Mouse (Mus musculus): ENCODE measurements at regions not wholly inside any gene's neighbourhood (a gene's known extent, or its start where the extent isn't known, plus 50 kb on each side); places are given as distances from the start of the nearest gene placed in this dataset.

- TF ChIP-seq MAFK (IDR thresholded peaks at IDR 0.05; ENCODE audit: insufficient read depth, low read depth, low read length), result no peak
- TF ChIP-seq HCFC1 (IDR thresholded peaks at IDR 0.05; ENCODE audit: borderline replicate concordance, insufficient read depth, low read length), result no peak
- TF ChIP-seq ZC3H11A (IDR thresholded peaks at IDR 0.05; ENCODE audit: borderline replicate concordance, low read depth, low read length), result no peak
These were observed 126.0 kb downstream of the Aipl1 start for GRCm38 (mm10) chr11:71911284-71911683.

GRCm38 (mm10) chr11:71908616-71909015 lies 128.7 kb downstream of the Aipl1 start:
- in situ Hi-C loops (cut with MboI; ENCODE audit: low sequenced_read_pairs in 2 of 2, unreplicated experiment in 2 of 2), result no loop called here
- DNase-seq (ENCODE audit: low read depth, low spot score), result peak; percentile 9
- H3K27ac ChIP-seq (ENCODE audit: insufficient read depth, low read depth, low read length, poor library complexity, severe bottlenecking), result no peak overlapping the region
- no peak overlapping the region for H3K9ac ChIP-seq (ENCODE audit: insufficient read depth, low read depth, low read length, poor library complexity, severe bottlenecking)
- no peaks in the 10 kb centered on the region for H3K36me3 ChIP-seq (ENCODE audit: control insufficient read depth, insufficient read depth, low read length, poor library complexity, severe bottlenecking)
- H3K4me1 ChIP-seq (ENCODE audit: control insufficient read depth in 2 of 2, insufficient read depth in 2 of 2, low read length in 2 of 2, poor library complexity in 1 of 2), result no peaks in the 10 kb centered on the region
- H3K9me3 ChIP-seq (ENCODE audit: control insufficient read depth, insufficient read depth, low read depth, low read length), result no peaks in the 10 kb centered on the region
- TF ChIP-seq HCFC1 (IDR thresholded peaks at IDR 0.05; ENCODE audit: borderline replicate concordance, insufficient read depth, low read length) (no peak), MAFK (IDR thresholded peaks at IDR 0.05; ENCODE audit: insufficient read depth, low read depth, low read length) (no peak), CHD2 (IDR thresholded peaks at IDR 0.05; ENCODE audit: low read depth, low read length) (no peak), ZNF384 (IDR thresholded peaks at IDR 0.05; ENCODE audit: low read depth, low read length) (no peak)
- H3K4me3 ChIP-seq (ENCODE audit: insufficient read depth in 1 of 2, low read depth in 1 of 2, low read length in 2 of 2, poor library complexity in 1 of 2, severe bottlenecking in 1 of 2), result no peak overlapping the region

More at GRCm38 (mm10) chr11:71911284-71911683, 126.0 kb downstream of the Aipl1 start:
- Histone ChIP-seq H3K4me1 (ENCODE audit: control insufficient read depth in 2 of 2, insufficient read depth in 2 of 2, low read length in 2 of 2, poor library complexity in 1 of 2) (no peaks in the 10 kb centered on the region), H3K9ac (ENCODE audit: insufficient read depth, low read depth, low read length, poor library complexity, severe bottlenecking) (no peak overlapping the region), H3K9me3 (ENCODE audit: control insufficient read depth, insufficient read depth, low read depth, low read length) (no peaks in the 10 kb centered on the region), H3K4me3 (ENCODE audit: insufficient read depth in 1 of 2, low read depth in 1 of 2, low read length in 2 of 2, poor library complexity in 1 of 2, severe bottlenecking in 1 of 2) (no peak overlapping the region), H3K27ac (ENCODE audit: insufficient read depth, low read depth, low read length, poor library complexity, severe bottlenecking) (no peak overlapping the region), H3K36me3 (ENCODE audit: control insufficient read depth, insufficient read depth, low read length, poor library complexity, severe bottlenecking) (no peaks in the 10 kb centered on the region)
- no peak for DNase-seq (ENCODE audit: low read depth, low spot score)
- in situ Hi-C loops (cut with MboI; ENCODE audit: low sequenced_read_pairs in 2 of 2, unreplicated experiment in 2 of 2), result no loop called here

- Histone ChIP-seq H3K4me1 (ENCODE audit: control insufficient read depth in 2 of 2, insufficient read depth in 2 of 2, low read length in 2 of 2, poor library complexity in 1 of 2) (no peaks in the 10 kb centered on the region), H3K9ac (ENCODE audit: insufficient read depth, low read depth, low read length, poor library complexity, severe bottlenecking) (no peak overlapping the region), H3K36me3 (ENCODE audit: control insufficient read depth, insufficient read depth, low read length, poor library complexity, severe bottlenecking) (no peaks in the 10 kb centered on the region), H3K9me3 (ENCODE audit: control insufficient read depth, insufficient read depth, low read depth, low read length) (no peaks in the 10 kb centered on the region), H3K27ac (ENCODE audit: insufficient read depth, low read depth, low read length, poor library complexity, severe bottlenecking) (no peak overlapping the region), H3K4me3 (ENCODE audit: insufficient read depth in 1 of 2, low read depth in 1 of 2, low read length in 2 of 2, poor library complexity in 1 of 2, severe bottlenecking in 1 of 2) (no peak overlapping the region)
- DNase-seq (ENCODE audit: low read depth, low spot score), result no peak
- TF ChIP-seq ZC3H11A (IDR thresholded peaks at IDR 0.05; ENCODE audit: borderline replicate concordance, low read depth, low read length) (no peak), MAFK (IDR thresholded peaks at IDR 0.05; ENCODE audit: insufficient read depth, low read depth, low read length) (no peak), CHD2 (IDR thresholded peaks at IDR 0.05; ENCODE audit: low read depth, low read length) (no peak), HCFC1 (IDR thresholded peaks at IDR 0.05; ENCODE audit: borderline replicate concordance, insufficient read depth, low read length) (no peak), ZNF384 (IDR thresholded peaks at IDR 0.05; ENCODE audit: low read depth, low read length) (no peak)
- in situ Hi-C loops (cut with MboI; ENCODE audit: low sequenced_read_pairs in 2 of 2, unreplicated experiment in 2 of 2), result no loop called here
These were observed 134.3 kb downstream of the Aipl1 start for GRCm38 (mm10) chr11:71903020-71903410.

- TF ChIP-seq MAFK (IDR thresholded peaks at IDR 0.05; ENCODE audit: insufficient read depth, low read depth, low read length), result no peak
- no peak for TF ChIP-seq CHD2 (IDR thresholded peaks at IDR 0.05; ENCODE audit: low read depth, low read length)
- TF ChIP-seq ZNF384 (IDR thresholded peaks at IDR 0.05; ENCODE audit: low read depth, low read length), result no peak
- TF ChIP-seq ZC3H11A (IDR thresholded peaks at IDR 0.05; ENCODE audit: borderline replicate concordance, low read depth, low read length), result no peak
- no peak for TF ChIP-seq HCFC1 (IDR thresholded peaks at IDR 0.05; ENCODE audit: borderline replicate concordance, insufficient read depth, low read length)
- Histone ChIP-seq H3K36me3 (ENCODE audit: control insufficient read depth, insufficient read depth, low read length, poor library complexity, severe bottlenecking) (no peaks in the 10 kb centered on the region), H3K4me3 (ENCODE audit: insufficient read depth in 1 of 2, low read depth in 1 of 2, low read length in 2 of 2, poor library complexity in 1 of 2, severe bottlenecking in 1 of 2) (no peak overlapping the region), H3K4me1 (ENCODE audit: control insufficient read depth in 2 of 2, insufficient read depth in 2 of 2, low read length in 2 of 2, poor library complexity in 1 of 2) (no peaks in the 10 kb centered on the region), H3K27ac (ENCODE audit: insufficient read depth, low read depth, low read length, poor library complexity, severe bottlenecking) (no peak overlapping the region), H3K9me3 (ENCODE audit: control insufficient read depth, insufficient read depth, low read depth, low read length) (no peaks in the 10 kb centered on the region), H3K9ac (ENCODE audit: insufficient read depth, low read depth, low read length, poor library complexity, severe bottlenecking) (no peak overlapping the region)
- in situ Hi-C loops (cut with MboI; ENCODE audit: low sequenced_read_pairs in 2 of 2, unreplicated experiment in 2 of 2), result no loop called here
- DNase-seq (ENCODE audit: low read depth, low spot score), result no peak
These were observed 134.8 kb downstream of the Aipl1 start for GRCm38 (mm10) chr11:71902304-71903019.

GRCm38 (mm10) chr11:71900816-71901215 lies 136.5 kb downstream of the Aipl1 start:
- in situ Hi-C loops (cut with MboI; ENCODE audit: low sequenced_read_pairs in 2 of 2, unreplicated experiment in 2 of 2), result no loop called here
- Histone ChIP-seq H3K27ac (ENCODE audit: insufficient read depth, low read depth, low read length, poor library complexity, severe bottlenecking) (no peak overlapping the region), H3K4me3 (ENCODE audit: insufficient read depth in 1 of 2, low read depth in 1 of 2, low read length in 2 of 2, poor library complexity in 1 of 2, severe bottlenecking in 1 of 2) (no peak overlapping the region), H3K9me3 (ENCODE audit: control insufficient read depth, insufficient read depth, low read depth, low read length) (no peaks in the 10 kb centered on the region), H3K4me1 (ENCODE audit: control insufficient read depth in 2 of 2, insufficient read depth in 2 of 2, low read length in 2 of 2, poor library complexity in 1 of 2) (no peaks in the 10 kb centered on the region), H3K9ac (ENCODE audit: insufficient read depth, low read depth, low read length, poor library complexity, severe bottlenecking) (no peak overlapping the region), H3K36me3 (ENCODE audit: control insufficient read depth, insufficient read depth, low read length, poor library complexity, severe bottlenecking) (no peaks in the 10 kb centered on the region)
- no peak for DNase-seq (ENCODE audit: low read depth, low spot score)
- no peak for TF ChIP-seq ZC3H11A (IDR thresholded peaks at IDR 0.05; ENCODE audit: borderline replicate concordance, low read depth, low read length)
- TF ChIP-seq HCFC1 (IDR thresholded peaks at IDR 0.05; ENCODE audit: borderline replicate concordance, insufficient read depth, low read length), result no peak
- no peak for TF ChIP-seq ZNF384 (IDR thresholded peaks at IDR 0.05; ENCODE audit: low read depth, low read length)
- no peak for TF ChIP-seq CHD2 (IDR thresholded peaks at IDR 0.05; ENCODE audit: low read depth, low read length)
- TF ChIP-seq MAFK (IDR thresholded peaks at IDR 0.05; ENCODE audit: insufficient read depth, low read depth, low read length), result no peak

All from ES-E14 (cell line).